Mouse (Mus musculus) urinary bladder, postnatal 10 days (tissue): ENCODE measurements around the gene Peli1.
"Not testable (repeated sequence)": the region's sequence is repeated elsewhere in the genome, so short reads cannot be mapped to it uniquely, and the experiment has no call there.

Experiments
- DNase-seq: peaks from one replicate; pipeline ENCODE4 v3.0.0; 2022; ENCODE audit warnings: low spot score

The Peli1 gene

DNA sequence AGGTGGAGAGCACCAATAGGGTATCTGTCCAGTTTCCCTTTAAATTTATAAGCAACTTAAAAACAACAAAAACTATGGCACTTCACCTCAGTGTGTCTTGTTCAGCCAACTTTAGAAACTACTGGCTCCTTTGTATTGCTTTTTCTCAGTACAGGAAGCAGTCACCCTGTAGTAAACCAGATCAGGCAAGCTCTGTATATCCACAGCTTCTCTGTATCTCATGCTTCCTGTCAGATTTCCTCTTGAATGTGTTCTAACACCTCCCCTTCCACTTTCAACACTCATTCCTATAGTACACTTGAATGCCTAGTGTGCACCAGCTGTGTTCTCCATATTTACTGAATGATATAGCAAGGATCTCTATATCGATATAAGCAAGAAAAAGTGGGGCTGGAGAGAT lies 60.6 kb downstream of the Peli1 start:
- DNase-seq, result no peak

DNA sequence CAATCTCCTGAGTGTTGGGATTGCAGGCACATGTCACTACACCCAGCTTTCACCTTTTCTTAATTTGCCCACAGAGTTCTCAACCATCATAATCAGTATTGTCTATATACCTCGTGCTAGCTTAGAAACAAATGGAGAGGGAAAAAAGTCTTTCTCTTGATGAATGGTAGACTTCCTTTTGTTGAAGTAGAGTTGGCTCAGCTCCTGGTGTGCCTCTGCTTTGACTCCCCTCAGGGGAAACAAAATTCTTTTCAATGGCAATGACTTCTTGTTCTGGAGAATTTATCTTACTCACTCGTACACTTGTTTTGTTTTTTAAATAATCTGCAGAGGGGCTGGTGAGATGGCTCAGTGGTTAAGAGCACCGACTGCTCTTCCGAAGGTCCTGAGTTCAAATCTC lies 62.0 kb downstream of the Peli1 start:
- DNase-seq, result no peak

DNA sequence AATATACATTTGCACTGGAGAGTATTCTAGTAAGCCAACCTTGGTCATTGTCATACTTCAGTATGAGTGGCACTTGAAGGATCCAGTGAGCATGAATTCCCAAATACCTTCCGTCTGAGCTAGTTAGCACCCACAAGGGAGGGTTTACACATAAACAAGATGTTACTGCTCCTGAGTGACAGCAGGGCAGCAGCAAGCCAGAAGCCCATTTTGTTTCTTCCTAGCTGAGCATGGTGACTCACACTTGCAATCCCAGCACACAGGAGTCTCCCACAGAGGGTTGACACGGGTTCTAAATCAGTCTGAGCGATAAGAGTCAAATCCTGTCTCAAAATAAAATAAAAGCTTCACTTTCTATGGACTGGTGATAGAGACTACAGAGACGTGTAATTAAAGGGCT lies 66.5 kb downstream of the Peli1 start:
- no peak for DNase-seq

DNA sequence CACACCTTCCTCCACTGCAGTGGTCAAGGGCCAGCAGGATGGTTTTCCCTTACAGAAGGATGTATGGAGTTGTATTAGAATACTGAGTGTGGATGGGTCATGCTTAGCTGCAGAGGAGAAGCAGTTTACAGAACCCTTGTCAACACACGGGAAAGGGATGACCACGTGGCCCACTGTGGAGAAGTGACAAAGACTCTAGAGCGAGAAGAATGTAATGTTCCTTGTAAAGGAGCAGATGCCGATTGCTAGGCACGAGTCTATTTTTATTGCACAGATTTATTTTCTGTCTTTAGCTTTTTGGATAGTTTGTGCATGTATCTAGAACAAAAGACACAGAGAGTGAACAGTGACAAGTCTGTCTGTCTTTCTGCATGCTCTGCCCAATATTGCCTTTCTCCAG lies 71.0 kb downstream of the Peli1 start:
- DNase-seq, result no peak

DNA sequence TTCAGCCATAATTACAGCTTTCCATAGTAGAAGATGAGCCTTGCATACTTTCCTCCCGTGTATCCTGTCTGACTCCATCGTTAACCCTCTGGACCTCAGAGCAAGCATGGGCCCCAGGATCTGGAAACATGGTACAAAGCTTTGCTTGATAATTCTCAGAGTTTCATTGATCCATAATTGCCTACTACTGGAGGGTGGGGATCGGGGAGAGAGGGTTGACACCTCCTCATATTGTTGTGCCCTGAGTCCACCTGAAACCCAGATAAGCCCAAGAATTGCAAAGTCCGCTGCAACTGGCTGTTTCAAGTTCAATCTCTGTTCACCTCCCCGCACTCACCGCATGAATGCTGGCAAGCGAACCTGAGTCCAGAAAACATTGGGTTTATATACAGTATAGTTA lies 72.1 kb downstream of the Peli1 start:
- no peak for DNase-seq

DNA sequence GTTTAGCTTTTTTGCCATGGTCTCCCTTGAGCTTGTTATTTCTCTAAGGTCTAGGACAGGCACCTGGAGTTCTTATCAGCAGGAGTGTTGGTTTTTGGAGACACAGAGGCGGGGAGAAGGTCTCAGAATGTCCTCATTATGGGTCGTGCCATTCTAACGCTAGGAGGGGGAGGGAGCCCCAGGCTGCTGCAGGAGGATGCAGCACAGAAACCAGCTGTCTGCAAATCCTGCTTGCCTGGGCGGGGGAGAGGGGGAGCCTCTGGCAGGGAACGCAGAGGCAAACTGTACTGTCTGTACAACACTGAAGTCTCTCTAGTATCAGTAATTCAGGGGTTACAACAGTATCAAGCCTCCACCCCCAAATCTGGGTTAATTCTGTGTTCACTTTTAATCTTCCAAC lies 72.6 kb downstream of the Peli1 start:
- no peak for DNase-seq

DNA sequence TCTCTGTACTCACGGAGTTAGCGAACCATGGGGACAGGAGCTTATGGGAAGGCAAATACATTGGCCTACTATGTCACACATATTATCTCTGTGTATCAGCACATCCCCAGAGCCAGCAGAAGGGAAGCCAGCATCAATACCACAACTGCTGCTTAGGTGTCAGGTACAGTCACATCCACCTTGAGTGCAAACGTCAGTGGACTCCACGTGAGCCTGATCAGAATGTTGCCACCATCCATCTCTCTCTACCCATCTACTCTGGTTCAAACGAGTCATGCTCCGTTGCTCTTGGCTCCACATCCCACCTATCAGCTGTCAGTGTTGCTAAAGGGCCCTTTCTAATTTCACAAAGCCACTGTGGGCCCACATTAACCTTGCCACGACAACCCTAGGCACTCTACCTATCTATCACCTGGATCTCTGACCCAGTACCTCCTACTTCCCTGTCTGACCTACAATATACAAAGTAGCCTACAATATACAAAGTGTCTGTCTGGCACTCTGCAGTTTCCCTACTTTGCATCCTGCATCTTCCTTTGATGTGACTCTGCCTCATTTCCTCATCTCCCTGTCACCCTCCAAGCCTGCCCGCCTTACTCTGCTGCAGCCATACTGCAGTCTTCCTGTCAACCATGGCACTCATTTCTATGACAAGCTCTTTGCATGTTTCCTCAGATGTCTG lies 73.4 kb downstream of the Peli1 start:
- no peak for DNase-seq

DNA sequence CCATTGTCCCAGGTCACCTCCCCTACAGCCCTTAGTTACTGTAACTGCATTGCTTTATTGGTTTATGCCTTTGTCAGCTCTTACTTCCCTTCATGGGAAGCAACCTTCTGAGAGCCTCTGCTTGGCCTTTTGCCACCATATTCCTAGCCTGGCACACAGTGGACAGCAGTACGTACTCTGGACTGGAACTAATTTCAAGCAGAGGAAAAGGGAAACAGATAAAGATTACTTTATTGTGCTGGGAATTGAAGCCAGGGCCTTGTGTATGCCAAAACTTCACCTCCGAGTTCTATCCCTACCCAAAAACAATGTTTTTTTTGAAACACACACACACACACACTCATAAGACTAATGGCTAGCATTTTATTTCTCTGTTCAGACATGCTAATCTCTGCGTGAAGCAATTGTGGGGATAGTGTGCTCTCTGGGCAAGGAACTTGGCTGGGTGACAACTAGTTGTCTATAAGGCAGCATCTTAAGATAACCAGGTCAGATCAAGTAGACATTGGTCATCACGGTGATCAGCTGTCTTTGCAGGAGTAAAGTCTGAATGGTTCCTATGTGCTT lies 74.0 kb downstream of the Peli1 start:
- DNase-seq, result no peak

DNA sequence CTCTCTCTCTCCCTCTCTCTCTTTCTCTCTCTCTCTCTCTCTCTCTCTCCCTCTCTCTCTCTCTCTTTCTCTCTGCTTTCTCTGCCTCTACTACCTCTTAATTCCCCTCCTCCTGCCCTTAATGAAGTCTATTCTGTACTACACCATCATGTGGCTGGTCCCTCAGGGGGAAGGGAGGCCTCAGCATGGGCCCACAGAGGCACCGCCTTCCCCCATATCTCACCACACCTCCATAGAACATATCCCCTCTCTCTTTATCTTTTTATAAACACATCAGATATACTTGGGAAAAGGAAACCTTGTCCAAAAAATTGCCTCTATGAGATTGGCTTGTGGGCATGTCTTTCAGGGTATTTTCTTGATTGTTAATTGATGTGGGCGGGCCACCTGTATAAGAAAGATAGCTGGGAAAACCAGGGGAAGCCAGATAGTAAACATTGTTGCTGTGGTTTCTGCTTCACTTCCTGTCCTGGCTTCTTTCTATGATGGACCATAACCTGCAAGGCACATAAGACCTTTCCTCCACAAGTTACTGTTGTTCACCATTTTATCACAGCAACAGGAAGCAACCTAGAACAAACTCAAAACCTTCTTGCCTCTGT lies 75.5 kb downstream of the Peli1 start:
- no peak for DNase-seq

DNA sequence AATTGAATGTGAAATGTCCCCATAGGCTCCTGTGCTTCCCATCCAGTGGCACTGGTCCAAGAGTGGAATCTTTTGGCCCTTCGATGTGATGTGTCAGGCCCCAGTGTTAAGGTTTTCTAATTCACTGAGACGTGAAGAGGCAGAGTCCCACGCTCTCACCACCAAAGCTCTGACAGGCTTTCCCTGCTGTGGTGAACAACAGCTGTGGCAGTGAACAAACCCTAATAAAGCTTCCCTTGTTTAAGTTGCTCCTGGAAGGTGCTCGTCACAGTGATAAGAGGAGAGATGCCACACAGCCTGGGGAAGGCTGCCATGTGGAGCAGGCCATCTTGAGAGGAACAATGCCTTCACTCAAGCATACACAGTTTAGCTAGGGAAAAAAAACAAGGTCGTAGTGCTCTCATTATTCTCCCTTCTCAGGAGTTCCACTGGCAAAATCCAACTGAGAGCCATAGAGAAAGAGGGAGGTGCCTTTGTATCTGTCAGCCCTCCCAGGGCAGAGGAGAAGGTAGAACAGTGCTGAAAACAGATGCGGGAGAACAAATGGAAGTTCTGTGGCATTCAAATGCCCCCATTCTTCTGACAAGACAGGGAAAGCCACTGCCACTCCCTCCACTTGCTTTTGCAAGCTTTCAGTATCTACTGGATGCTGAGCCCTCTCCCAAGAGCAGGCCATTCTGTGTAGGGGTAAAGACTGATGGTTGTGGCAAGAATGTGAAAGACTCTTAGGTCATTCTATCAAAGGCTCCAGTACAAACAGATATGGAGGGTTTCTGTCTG lies 77.9 kb downstream of the Peli1 start:
- DNase-seq, result no peak

DNA sequence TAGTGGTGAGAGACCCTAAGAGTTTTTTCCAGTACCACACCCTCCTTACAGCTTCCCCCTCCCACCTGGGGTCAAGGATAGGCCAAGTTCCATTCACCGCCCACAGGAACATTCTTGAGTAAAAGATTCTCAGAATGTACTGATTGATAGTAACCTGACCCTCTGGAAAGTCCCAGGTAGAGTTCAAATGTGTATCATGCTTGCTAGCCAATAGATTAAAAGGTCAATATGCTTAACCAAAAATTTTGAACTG lies 78.4 kb downstream of the Peli1 start:
- not testable (repeated sequence) for DNase-seq

DNA sequence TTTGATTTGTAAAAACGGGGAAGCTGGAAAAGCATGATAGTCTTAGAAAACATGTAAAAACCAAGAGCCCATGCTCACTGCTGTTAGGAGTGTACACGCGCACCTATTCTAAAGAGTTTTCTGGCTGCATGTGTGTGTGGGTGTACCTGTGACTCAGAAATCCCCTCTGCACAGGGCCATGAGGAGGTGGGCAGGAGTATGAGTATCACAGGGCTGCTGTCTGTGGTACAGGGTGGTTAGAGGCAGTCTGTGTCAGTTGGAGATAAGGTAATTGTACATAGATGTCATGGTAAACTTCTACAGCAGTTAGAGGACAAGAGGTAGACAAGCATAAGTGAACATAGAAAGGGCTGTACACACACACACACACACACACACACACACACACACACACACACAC lies 81.2 kb downstream of the Peli1 start:
- DNase-seq, result no peak

DNA sequence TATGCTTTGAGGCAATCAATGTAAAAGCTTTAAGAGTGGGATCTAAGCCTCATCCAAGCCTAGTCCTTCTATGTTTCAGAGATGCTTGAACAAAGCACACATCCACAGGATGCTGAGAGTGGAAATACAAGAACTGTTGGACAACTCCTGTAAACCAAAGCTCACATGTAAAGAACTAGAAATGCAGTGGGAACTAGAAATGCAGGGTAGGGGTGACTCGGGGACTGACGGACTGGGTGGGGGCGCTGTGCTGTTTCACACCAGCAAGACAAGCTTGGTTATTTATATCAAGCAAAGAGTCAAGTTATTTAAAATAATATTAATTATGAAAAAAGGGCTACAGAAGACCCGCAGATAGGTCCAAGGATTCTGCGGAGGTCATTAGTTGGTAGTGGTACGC lies 82.8 kb downstream of the Peli1 start:
- DNase-seq, result no peak

DNA sequence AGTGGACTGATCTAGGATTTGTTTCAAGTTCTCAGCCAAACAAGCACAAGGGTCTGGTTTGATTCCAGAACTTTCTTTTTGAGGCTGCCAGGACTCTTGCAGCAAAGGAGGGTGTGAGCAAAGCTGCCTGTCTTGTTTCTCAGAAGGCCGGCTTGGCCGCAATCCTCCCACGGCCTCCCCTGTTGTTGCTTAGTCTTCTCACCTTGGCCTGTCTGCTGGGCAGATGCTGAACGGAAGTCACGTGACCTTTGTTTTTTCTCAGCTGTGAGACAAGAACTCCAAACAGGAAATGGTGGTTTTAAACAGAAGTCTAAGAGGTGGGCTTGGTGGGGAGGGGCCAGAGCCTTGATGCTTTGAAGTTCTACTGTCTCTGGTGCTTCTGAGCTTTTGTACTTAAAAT lies 83.3 kb downstream of the Peli1 start:
- DNase-seq, result no peak

DNA sequence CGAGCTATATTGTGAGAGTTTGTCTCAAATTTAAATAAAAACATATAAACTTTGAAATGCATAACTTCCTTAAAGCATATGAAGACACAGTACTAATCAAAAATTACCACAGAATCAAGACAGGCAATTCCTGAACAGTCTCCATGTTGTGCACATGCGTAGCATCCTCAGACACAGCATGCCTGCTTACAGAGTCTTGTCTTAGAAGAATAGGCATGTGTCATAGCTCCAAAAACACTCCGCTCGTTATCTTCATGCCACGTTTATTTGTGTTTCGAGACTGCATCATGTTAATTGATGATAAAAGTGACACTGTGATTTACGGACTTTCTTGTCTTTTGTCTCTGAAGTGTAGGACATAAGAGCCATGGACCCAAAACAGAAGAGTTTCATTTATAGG lies 84.0 kb downstream of the Peli1 start:
- DNase-seq, result no peak

DNA sequence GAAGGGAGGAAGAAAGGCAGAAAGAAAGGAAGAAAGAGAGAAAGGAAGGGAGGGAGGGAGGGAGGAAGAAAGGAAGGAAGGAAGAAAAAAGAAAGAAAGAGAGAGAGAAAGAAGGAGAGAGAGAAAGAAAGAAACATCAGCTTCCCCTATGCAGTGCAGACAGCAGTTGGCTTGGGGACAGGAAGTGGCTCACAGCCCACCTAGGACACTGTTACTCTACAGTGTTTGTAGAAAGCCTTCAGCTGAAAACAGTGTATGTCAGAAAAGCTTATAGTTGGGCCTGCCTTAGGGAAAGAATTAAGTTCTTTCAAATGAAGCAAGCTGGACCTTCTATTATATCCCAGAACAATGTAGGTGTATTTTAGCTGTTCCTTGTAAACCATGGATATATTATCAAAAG lies 85.4 kb downstream of the Peli1 start:
- no peak for DNase-seq

DNA sequence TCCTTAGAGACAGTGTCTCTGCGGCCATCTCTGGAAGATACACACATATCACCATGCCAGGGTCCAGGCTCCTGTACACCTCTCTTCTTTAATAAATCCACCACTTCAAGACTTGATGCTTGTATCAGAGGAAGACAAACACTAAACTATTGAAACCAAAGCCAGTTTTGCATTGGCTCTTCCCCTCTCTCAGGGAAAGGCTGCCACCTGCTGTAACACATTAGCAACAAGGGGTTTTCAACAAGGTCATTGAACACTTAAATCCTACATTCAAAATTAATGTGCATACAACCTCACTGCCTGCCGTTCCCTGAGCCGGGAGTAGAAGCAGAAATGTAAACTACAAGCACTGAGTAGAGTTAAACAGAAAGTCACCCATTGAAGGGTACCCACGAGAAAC lies 87.3 kb downstream of the Peli1 start:
- no peak for DNase-seq

DNA sequence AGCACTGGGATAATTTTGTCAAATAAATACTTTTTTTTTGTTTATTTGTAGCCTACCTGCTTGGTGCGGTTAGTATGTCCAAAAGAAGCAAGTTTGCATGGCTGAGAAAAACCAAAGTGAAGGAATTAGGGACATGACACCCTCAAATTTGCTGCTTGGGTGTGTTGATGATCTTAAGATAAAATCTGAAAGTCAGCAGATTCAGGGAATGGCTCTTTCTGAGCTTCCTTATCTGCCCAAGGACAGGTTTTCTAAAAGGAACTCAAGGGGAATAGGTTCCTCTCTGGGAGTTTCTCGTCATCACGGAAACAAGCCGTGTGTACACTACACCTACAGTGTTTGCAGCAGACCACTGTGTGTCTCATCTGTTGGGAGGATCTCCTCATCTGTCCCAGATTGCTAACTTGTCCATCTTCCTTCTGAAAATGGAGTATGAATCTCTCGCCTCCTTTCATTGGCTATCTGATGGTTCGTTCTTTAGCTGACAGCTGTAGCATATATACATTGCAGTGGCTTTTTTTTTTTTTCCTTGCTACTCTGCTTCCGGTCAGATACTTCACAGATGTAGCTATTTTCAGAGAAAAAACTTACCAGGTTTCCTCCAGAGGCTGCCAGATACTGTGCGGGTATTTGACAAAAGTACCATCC lies 88.0 kb downstream of the Peli1 start:
- DNase-seq, result no peak

DNA sequence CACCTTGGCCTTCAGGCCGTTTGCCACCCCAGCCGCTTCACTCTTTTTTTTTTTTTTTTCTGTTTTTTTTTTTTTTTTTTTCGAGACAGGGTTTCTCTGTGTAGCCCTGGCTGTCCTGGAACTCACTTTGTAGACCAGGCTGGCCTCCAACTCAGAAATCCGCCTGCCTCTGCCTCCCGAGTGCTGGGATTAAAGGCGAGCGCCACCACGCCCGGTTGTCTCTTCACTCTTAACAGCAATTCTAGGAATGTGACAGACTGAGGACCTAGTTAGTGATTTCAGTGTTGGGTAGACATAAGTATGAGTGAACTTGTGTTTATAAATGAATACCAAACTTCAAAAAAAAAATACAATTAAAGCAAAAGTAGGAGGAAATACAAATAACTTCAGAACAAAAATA lies 88.8 kb downstream of the Peli1 start:
- not testable (repeated sequence) for DNase-seq

DNA sequence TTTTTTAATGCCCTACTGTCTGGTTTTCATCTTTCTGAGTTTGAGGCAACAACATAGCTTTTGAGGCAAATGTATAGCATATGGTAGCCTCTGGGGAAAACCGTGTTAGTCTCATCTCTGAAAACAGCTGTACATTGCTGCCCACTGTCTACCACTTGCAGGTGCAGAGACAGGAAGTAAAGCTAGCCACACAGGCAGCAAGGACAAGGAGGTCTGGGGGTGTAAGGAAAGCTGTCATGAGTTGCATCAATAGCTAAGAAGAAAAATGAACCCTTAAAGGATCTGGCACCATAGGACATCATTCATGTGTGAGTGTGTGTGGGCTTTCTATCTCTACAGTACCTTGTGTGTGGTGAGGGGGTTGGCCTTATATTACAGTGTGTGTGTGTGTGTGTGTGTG lies 89.6 kb downstream of the Peli1 start:
- no peak for DNase-seq

DNA sequence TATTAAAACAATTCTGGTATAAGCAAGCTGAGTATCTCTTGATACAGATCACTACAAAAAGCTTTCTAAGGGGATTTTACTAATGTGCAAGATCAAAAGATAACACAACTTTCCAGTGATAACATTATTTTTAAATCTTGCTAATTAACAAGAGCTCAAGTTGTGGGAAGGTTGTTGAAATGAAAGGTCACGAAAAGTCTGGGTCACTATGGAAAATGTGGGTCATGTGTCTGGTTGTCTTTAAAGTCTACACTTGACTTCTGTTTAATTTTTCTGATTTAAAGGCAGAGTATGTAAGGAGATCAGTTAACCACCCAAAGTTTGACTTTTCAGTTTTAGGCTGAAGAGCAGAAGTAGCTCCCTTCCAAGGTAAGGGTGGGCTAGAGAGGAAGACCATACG lies 90.5 kb downstream of the Peli1 start:
- no peak for DNase-seq

DNA sequence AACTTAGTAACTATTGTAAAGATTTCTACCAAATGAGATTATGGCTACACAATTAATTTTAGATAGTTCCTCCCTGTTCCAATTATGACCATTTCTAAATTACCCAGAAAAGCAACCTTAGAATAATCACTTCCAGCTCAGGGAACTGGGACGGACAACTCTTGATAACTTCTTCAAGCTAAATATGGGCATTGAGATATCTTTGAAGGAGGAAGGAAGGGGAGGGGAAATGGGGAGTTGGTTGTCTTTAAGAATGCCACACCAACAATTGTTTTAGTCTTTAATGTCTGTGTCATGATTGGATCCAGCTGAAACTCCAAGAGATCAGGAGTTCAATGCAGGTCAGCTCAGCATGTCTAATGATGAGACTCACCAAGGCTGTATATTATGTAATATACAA lies 91.6 kb downstream of the Peli1 start:
- DNase-seq, result no peak

DNA sequence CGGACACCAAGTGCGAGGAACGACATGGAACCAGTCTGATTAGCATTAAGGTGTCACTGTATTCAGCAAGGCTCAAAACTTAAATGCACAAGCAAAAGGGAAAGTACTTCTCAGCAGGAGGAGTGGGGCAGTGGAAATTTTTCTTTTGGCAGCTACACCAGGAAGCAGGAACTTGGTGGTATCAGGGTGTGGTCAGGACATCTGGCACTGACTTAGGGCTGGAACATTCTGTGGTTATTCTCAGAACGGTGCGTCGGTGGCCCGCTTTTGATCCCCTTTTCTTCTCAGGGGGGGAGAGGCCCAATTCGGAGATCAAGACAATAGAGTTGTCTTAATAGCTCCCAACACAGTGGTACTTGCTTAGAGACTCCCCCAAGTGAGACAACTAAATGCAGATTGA lies 100.7 kb downstream of the Peli1 start:
- DNase-seq, result not testable (repeated sequence)
